Mouse (Mus musculus): ENCODE data around the gene Clmn. TPM values are rescaled to one million over a fixed set of nuclear protein-coding genes. Genes with fewer than 3 reads are reported as not detected.
A peak's percentile ranks its signal among the peaks of the same experiment; 100 is the strongest.

Clmn gene
- polyA plus RNA-seq, 1 experiment = 0.13 TPM

DNA sequence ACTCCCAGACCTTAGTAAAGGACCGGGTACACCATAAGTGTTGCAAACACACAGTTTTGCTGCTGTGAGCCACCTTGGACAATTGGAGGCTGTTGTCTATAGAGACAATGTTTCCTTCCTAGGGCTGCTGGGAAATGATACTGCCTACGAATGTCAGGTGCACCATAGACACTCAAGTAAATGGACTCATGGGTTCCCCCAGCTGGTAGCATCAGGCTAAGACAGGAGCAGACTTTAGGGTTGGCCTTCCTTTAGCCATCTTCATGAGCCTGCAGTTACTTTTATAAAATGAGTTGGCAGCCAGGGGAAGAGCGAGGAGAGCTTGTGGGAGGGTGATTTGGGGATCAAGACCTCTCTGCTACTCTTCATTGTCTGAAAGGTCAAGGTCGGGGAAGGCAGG, 52.2 kb downstream of the Clmn start:
- 61% methylated on average over 4 of the region's 4 CpGs for WGBS
- peak in 1 of 2 experiments; percentile 12 for DNase-seq (ENCODE audit: low read depth in 1 of 2, low spot score in 2 of 2)
- no peaks in the 10 kb centered on the region for H3K36me3 ChIP-seq (ENCODE audit: control insufficient read depth, insufficient read depth, low read length)

DNA sequence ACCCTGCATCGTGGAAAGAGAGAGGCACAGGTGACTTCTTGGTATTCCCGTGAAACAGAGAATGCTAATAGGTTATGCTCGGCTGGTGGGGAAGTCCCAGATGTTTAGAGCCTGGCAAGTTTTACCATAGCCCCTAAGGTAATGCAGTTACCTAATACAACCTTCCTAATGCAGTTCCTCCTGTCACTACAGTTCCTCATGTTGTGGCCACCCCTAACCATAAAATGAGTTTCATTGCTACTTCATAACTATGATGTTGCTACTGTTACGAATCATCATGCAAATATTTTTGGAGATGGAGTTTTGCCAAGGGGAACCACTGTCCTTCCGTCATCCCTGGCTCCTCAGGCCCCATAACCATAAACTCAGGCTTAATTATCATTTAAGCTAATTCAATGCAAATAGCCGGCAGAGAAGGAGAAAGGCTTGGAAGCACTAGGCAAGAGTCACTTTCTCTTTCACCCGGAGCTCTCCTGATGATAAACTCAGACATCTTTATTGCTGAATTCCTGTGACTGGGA, 53.9 kb downstream of the Clmn start:
- DNase-seq (ENCODE audit: low read depth in 1 of 2, low spot score in 2 of 2) = no peak
- Histone ChIP-seq H3K4me3 (ENCODE audit: extremely low read depth, insufficient read depth, insufficient read length) (no peak overlapping the region), H3K27me3 (ENCODE audit: control insufficient read depth, insufficient read depth, low read length) (no peaks in the 10 kb centered on the region), H3K27ac (ENCODE audit: insufficient read depth, low read length) (no peak overlapping the region), H3K4me1 (ENCODE audit: control insufficient read depth, insufficient read depth, insufficient read length) (no peaks in the 10 kb centered on the region), H3K36me3 (ENCODE audit: control insufficient read depth, insufficient read depth, low read length) (no peaks in the 10 kb centered on the region)
- 26% methylated on average over 7 of the region's 7 CpGs for WGBS
- TF ChIP-seq POLR2A (IDR thresholded peaks at IDR 0.05; ENCODE audit: low read depth, low read length) (no peak), CTCF (IDR thresholded peaks at IDR 0.05; ENCODE audit: extremely low read depth, insufficient read depth, insufficient read length, insufficient replicate concordance) (no peak)

More for the DNA sequence above, 52.2 kb downstream of the Clmn start:
- no peak for TF ChIP-seq POLR2A (IDR thresholded peaks at IDR 0.05; ENCODE audit: low read depth, low read length)
- TF ChIP-seq CTCF (IDR thresholded peaks at IDR 0.05; ENCODE audit: extremely low read depth, insufficient read depth, insufficient read length, insufficient replicate concordance) = peak; percentile 9; the same call in 1 of the 2 replicates
- Histone ChIP-seq H3K4me3 (ENCODE audit: extremely low read depth, insufficient read depth, insufficient read length) (no peak overlapping the region), H3K27ac (ENCODE audit: insufficient read depth, low read length) (no peak overlapping the region), H3K27me3 (ENCODE audit: control insufficient read depth, insufficient read depth, low read length) (no peaks in the 10 kb centered on the region), H3K4me1 (ENCODE audit: control insufficient read depth, insufficient read depth, insufficient read length) (no peaks in the 10 kb centered on the region)

DNA sequence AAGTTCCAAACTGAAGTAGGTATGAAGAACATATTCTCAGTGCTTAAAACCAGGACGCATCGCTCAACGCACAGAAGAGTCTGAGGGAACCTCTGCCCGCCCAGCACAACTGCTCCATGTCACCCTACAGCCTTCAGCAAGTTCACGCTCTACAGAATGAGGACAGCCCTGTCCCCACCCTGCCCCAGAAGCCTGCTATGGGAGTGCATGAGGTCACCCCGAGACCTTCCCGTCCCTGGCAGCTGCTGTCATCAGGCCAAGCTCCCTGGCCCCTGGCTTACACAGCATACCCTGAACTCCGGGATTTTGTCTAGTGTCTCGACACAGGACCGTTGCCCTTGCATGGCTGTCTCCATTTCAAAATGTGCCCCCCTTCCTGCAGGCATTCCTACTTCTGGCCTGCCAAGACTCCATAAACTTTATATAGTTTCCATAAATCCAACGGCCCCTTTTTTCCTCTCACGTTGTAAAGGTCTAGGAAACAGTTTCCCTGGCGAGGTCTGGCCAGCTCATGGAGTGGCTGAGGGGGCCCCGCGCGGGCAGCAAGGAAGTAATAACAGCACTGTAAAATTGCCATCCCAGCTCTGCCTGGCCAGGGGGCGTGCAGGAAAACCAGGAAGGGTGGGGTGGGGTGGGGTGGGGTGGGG, 56.3 kb downstream of the Clmn start:
- H3K27ac ChIP-seq (ENCODE audit: insufficient read depth, low read length) = no peak overlapping the region
- H3K36me3 ChIP-seq (ENCODE audit: control insufficient read depth, insufficient read depth, low read length) = no peaks in the 10 kb centered on the region
- H3K4me1 ChIP-seq (ENCODE audit: control insufficient read depth, insufficient read depth, insufficient read length) = no peaks in the 10 kb centered on the region
- H3K4me3 ChIP-seq (ENCODE audit: extremely low read depth, insufficient read depth, insufficient read length) = no peak overlapping the region
- no peaks in the 10 kb centered on the region for H3K27me3 ChIP-seq (ENCODE audit: control insufficient read depth, insufficient read depth, low read length)
- TF ChIP-seq CTCF (IDR thresholded peaks at IDR 0.05; ENCODE audit: extremely low read depth, insufficient read depth, insufficient read length, insufficient replicate concordance) (no peak), POLR2A (IDR thresholded peaks at IDR 0.05; ENCODE audit: low read depth, low read length) (no peak)
- DNase-seq (ENCODE audit: low read depth in 1 of 2, low spot score in 2 of 2) = no peak
- 74% methylated on average over 17 of the region's 17 CpGs for WGBS

DNA sequence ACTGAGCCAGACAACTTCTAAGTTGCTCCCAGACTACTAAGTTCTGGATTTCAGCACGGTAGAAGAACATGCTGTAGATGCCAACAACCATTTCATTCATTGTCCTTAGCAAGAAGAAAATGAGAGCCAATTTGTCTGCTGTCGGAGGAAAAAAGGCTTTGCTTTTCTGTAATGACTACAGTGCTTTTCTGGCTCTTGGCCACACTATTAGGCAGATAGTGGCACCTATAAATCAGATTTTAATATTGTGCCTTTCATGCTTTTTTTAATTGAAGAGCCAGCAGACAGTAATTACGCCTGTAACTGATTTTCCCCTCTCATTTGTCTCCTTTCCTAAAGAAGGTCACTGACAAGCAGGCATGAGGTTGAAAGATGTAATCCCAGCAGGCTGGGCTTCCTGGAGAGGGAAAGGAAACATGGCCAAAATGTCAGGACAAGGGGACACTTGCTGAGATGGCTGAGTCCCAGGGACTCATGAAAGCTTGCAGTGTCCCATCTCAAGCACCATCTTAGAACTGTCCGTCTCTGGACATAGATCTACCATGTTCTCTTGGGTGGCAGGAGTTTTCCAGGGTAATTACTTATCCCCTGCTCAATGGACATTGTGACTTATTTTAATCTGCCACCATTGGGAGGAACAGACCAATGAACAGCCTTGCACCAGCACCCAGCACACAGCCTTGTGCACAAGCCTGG, 58.0 kb downstream of the Clmn start:
- 85% methylated on average over 4 of the region's 4 CpGs for WGBS
- H3K4me1 ChIP-seq (ENCODE audit: control insufficient read depth, insufficient read depth, insufficient read length) = no peaks in the 10 kb centered on the region
- DNase-seq (ENCODE audit: low read depth in 1 of 2, low spot score in 2 of 2) = no peak
- H3K4me3 ChIP-seq (ENCODE audit: extremely low read depth, insufficient read depth, insufficient read length) = no peak overlapping the region
- H3K27me3 ChIP-seq (ENCODE audit: control insufficient read depth, insufficient read depth, low read length) = no peaks in the 10 kb centered on the region
- H3K27ac ChIP-seq (ENCODE audit: insufficient read depth, low read length) = no peak overlapping the region
- TF ChIP-seq CTCF (IDR thresholded peaks at IDR 0.05; ENCODE audit: extremely low read depth, insufficient read depth, insufficient read length, insufficient replicate concordance) (no peak), POLR2A (IDR thresholded peaks at IDR 0.05; ENCODE audit: low read depth, low read length) (no peak)
- H3K36me3 ChIP-seq (ENCODE audit: control insufficient read depth, insufficient read depth, low read length) = no peaks in the 10 kb centered on the region

DNA sequence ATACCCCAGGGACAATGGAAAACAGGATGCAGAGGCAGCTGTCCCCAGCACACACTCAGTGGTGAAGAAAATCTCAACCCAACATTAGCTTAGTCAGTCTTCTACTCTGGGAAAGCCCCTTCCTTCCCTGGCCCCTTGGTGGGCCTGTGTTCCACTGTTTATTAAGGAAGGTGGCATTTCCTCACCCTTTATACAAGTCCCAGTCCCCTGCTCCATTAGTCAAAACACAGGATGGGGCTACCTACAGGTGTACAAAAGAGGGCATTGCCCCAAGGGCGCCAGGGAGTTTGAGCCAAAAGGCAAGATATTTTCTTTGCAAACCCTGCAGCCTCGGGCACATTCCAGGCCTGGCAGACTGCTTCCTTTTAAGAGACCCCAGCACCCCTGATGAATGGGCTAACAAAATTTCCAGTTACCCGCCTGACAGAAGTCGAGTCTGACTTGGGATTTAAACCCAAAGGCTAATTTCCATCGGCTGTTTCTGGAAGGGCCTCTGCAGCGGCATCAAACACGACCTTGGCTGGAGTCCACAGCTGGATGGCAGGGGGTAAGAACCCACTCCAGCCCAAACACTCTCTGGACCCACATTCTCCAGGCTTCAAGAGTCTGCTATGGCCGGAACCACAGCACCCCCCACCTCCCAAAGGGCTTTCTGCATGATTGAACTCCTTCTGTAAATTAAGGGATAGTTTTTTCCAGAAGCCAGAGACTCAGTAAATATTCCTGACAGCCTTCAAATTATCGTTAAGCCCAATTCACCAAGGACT, 63.2 kb downstream of the Clmn start:
- 76% methylated on average over 9 of the region's 9 CpGs for WGBS
- TF ChIP-seq CTCF (IDR thresholded peaks at IDR 0.05; ENCODE audit: extremely low read depth, insufficient read depth, insufficient read length, insufficient replicate concordance) (no peak), POLR2A (IDR thresholded peaks at IDR 0.05; ENCODE audit: low read depth, low read length) (no peak)
- Histone ChIP-seq H3K27ac (ENCODE audit: insufficient read depth, low read length) (no peak overlapping the region), H3K27me3 (ENCODE audit: control insufficient read depth, insufficient read depth, low read length) (no peaks in the 10 kb centered on the region), H3K4me1 (ENCODE audit: control insufficient read depth, insufficient read depth, insufficient read length) (no peaks in the 10 kb centered on the region), H3K4me3 (ENCODE audit: extremely low read depth, insufficient read depth, insufficient read length) (no peak overlapping the region), H3K36me3 (ENCODE audit: control insufficient read depth, insufficient read depth, low read length) (no peaks in the 10 kb centered on the region)
- no peak for DNase-seq (ENCODE audit: low read depth in 1 of 2, low spot score in 2 of 2)

DNA sequence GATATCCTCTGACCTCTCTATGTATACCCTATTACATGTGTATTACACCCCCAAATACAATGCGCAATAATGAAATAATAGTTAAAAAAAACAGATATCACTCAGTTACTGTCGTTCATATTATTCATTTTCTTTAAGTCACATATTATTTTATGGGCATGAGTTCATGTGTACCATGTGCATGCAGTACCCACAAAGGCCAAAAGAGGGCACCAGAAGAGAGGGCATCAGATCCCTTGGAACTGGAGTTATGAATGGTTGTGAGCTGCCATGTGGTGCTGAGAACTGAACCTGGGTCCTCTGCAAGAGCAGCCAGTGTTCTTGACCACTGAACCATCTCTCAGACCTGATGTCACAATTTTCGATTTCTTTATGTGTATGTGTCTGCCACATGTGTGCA, 65.5 kb downstream of the Clmn start:
- no peak for TF ChIP-seq CTCF (IDR thresholded peaks at IDR 0.05; ENCODE audit: extremely low read depth, insufficient read depth, insufficient read length, insufficient replicate concordance)
- no peak for TF ChIP-seq POLR2A (IDR thresholded peaks at IDR 0.05; ENCODE audit: low read depth, low read length)
- Histone ChIP-seq H3K4me3 (ENCODE audit: extremely low read depth, insufficient read depth, insufficient read length) (no peak overlapping the region), H3K27ac (ENCODE audit: insufficient read depth, low read length) (no peak overlapping the region), H3K27me3 (ENCODE audit: control insufficient read depth, insufficient read depth, low read length) (no peaks in the 10 kb centered on the region), H3K36me3 (ENCODE audit: control insufficient read depth, insufficient read depth, low read length) (no peaks in the 10 kb centered on the region), H3K4me1 (ENCODE audit: control insufficient read depth, insufficient read depth, insufficient read length) (no peaks in the 10 kb centered on the region)
- 85% methylated on average over 3 of the region's 3 CpGs for WGBS
- no peak for DNase-seq (ENCODE audit: low read depth in 1 of 2, low spot score in 2 of 2)

Data from spleen, adult 2 months (tissue).